Mouse (Mus musculus) retina, embryonic 14.5 days (tissue): ENCODE measurements around the gene Lipc.
"Not testable (repeated sequence)": the region's sequence is repeated elsewhere in the genome, so short reads cannot be mapped to it uniquely, and the experiment has no call there.

ENCODE experiments used
- DNase-seq: peaks from one replicate; pipeline ENCODE4 v3.0.0-alpha.2; 2015; ENCODE audit warnings: low spot score

Lipc gene

GRCm38 (mm10) chr9:70859233-70859632 is 92.8 kb downstream of the Lipc start:
- DNase-seq = peak; percentile 67

DNA sequence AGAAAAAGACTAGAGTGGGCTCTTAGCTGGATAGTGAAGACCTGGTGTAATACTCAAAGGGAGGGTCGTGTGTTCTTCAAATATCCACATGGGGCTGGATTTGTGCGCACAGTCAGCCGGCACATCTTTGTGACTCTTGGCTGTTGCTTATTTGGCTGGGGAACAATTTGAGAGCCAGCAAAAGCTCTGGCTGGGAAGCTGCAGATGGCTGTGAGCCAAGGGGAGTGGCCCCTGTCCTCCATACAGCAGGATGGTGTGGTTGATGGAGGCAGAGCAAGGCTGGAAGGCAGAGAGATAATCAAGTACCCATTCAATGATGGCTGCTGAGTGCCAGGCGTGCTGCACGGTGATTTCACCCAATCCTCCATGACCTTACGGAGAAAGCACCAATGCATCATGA is 96.2 kb downstream of the Lipc start:
- no peak for DNase-seq

DNA sequence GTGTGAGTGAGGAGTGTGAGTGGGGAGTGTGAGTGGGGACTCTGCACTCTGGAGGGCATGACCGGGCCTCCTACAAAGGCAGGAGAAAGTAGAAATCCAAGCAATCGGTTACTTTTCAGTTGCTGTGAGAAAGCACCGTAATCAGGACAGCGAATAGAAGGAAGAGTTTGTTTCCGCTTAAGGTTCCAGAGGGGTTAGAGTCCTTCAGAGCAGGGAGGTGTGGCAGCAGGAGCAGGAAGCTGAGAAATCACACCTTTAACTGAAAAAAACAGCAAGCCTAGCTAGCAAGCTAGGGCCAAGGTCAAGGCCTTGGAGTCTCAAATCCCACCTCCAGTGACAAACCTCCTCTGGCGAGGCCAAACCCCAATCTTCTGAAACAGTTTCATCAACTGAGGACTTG is 97.1 kb downstream of the Lipc start:
- no peak for DNase-seq

DNA sequence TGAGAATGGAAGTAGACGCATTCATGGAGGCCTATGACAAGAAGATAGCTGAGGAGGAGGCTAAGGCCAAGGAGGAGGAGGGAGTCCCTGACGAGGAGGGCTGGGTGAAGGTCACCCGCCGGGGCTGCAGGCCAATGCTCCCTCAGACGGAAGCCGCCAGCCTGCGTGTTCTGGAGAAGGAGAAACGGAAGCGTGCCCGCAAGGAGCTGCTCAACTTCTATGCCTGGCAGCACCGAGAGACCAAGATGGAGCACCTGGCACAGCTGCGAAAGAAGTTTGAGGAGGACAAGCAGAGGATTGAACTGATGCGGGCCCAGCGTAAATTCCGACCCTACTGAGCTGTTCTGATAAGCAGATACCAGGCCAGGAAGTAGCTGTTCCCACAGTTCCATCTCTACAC is 98.9 kb downstream of the Lipc start:
- DNase-seq = not testable (repeated sequence)

- DNase-seq = no peak
Observed at GRCm38 (mm10) chr9:70851533-70851932, 100.5 kb downstream of the Lipc start.

- no peak for DNase-seq
Observed at GRCm38 (mm10) chr9:70848135-70848770, 103.8 kb downstream of the Lipc start.

DNA sequence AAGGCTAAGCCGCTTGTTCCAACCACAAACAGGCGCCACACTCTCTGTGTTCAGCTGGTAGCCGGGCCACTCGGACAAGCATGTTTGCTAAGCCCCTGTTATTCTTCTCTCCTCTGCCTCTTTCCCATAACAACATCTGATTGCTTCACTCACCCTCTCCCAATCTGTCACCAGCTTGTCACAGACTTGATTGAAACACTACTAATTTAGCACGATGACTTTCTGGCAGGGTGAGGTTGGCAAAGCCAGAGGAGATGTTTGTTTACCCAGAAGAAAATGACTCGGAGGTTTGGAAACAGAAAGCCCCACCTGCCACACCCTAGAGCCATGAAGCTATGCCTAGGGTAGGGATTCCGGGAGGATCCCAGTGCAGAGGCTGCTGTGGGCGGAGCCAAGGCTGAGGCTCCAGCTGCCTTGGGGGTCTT is 104.4 kb downstream of the Lipc start:
- DNase-seq = peak; percentile 22

DNA sequence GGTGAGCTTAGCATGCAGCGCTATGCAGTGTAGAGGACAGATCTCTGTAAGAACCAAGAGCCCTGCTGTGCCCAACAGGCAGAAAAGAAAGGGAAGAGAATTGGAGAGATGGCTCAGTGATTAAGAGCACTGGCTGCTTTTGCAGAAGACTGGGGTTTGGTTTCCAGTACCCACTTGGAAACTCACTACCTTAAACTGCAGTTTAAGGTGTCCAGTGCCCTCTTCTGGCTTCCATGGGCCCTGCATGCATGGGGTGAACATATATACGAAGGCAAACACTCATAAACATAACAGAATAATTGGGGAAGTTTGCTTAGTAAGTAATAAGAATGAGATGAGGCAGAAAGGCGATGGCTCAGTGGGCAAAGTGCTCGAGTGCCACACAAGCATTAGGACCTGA is 108.8 kb downstream of the Lipc start:
- DNase-seq = no peak

GRCm38 (mm10) chr9:70842300-70842941 is 109.6 kb downstream of the Lipc start:
- DNase-seq = no peak

DNA sequence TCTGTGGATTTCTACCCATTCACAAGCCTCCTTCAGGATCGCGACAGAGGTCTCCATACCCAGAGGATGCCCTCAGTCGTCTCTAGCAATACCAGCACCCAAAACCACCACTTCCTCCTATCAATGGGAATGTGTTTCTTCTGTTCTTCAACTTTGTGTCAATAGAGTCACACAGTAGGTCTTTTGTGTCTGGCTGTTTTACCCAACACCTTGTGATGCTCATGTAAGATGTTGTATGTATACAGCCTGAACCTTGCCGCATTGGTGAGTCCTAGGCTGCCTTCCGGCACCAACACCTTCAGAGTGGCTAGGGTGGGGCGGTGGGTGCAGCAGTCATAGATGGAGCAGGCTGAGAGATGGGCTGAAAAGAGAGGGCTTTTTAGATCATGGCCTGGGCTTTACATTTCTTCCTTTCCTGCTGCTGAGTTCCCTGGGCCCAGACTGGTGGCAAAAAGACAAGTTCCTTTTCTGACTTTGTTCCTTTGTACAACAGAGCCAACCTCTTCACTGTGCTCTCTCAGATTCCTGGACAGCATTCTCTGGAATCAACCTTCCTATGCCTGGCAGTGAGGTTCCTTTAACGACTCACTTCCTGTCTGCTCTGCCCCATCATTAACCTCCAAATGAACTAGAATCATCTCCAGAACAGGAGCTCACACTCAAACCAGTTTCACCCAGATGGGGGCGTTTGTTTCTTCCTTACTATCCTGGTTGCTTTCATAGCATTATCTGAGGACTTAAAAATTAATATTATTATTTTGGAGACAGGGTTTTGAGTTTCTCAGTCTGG is 110.4 kb downstream of the Lipc start:
- DNase-seq = no peak

GRCm38 (mm10) chr9:70840861-70841341 is 111.1 kb downstream of the Lipc start:
- DNase-seq = no peak

DNA sequence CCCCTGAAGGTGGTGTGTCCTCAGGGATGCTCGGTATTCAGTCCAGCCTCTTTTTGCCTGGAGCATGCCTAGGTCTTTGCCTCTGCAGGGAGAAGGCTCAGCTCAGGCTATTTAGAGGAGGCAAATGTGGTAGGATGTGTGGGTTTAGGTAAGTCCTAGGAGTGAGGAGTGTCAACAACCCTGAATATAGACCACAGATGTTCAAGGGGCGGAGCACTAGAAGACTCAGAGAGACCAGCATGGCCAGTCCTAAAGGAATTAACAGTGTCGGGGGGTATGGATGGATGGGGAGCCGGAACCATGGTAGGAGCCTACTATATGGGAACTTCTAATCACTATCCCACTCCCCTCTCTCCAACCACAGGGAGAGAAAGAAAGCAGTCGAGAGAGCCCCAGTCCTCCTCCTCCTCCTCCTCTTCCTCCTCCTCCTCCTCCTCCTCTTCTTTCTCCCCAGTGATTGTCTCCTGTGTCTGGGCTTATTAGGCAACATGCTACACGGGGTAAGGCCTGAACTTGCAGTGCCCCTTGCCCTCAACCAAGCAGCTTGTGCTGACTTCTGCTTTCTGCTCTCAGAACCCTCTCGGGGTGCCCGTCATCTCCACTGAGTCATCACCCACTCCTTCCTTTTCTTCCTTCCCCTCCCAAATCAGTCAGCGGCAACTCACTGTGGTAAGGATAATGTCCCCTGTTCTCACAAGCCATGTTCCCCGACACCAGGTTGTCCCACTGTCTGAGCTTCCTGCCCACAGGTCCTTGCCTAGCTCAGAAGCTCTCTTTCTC is 113.7 kb downstream of the Lipc start:
- no peak for DNase-seq

DNA sequence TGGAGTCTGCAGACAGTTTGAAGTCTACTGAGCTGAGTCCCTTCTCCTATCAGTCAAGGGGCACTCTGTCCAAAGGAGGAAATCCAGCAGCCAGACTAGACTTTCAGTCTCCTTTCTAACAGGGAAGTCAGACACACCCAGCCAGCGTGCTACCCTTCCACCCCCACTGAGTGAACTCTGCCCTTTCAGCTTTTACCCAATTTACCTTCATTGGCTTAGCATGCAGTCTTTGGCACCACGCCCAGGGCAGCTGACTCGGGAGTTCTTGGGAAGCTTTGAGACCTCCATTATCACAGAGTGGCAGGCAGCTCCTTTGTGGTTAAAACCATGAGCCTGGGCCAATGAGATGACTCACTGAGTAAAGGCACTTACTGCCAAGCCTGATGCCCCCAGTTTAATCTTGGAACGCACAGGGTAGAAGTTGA is 117.3 kb downstream of the Lipc start:
- no peak for DNase-seq

DNA sequence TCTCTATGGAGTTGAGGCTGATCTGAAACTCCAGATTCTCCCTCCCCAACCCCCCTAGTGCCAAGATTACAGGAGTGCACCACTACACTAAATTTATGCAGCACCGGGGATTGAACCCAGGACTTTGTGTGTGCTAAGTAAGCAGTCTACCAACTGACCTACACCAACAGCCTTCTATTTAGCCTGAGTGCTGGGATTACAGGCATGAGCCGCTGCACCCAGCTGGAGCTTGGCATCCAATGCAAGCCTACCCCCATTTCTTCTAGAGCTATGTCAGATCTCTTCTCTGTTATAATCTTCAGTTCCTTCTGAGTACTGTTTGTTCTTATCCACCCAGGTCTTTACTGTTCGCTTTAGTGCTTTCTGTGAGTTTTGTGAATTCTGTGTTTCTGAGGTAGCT is 117.8 kb downstream of the Lipc start:
- DNase-seq = no peak

GRCm38 (mm10) chr9:70833111-70833908 is 118.7 kb downstream of the Lipc start:
- DNase-seq = no peak

DNA sequence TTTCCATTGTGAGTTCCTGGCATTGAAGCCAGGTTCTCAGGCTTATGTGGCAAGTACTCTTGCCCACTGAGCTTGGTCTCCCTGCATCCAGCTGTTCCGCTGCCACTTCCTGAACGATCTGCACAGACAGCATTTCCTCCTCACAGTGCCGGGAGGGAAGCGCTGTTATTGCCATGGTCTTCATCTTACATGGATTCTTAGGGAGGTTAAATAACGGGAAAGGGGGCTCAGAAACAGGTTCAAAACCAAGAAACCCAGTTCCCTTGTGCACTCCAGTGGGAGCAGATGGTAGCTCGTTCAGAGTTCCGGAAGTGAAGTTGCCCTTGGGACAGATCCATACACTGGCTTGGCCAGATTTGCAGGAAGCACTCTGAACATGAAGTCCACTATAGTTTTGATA is 119.8 kb downstream of the Lipc start:
- DNase-seq = no peak

- DNase-seq = no peak
Observed at GRCm38 (mm10) chr9:70830844-70831529, 121.0 kb downstream of the Lipc start.

DNA sequence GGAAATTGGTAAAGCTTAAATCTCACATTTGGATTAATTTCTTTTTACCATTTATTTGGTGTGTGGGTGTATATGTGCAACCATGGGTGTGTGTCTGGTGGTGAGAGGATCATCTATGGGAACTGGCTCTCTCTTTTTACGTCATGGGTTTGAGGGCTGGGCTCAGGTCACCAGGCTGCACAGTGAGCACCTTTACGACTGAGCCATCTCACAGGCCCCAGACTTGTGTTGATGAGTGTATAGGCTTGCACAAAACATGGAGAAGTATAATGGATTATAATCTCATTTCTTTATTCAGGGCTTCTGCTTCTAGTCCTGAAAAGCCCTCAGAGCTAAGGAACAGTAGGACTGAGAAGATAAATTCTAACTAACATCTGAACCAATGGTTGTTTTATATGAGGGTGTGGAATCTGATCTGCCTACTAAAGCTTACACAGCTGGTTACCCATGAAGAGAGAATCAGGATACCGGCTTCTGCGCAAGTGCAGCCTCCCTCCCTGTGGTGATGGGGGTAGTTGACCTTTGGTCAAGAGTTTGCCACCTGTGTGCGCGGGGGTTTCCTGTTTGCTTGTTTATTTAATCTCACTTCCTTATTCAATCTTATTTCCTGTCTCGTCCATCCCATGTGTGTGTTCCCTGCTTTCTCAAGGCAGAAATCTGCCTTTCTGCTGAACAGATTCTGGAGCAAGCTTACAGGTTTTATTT is 122.1 kb downstream of the Lipc start:
- DNase-seq = no peak

DNA sequence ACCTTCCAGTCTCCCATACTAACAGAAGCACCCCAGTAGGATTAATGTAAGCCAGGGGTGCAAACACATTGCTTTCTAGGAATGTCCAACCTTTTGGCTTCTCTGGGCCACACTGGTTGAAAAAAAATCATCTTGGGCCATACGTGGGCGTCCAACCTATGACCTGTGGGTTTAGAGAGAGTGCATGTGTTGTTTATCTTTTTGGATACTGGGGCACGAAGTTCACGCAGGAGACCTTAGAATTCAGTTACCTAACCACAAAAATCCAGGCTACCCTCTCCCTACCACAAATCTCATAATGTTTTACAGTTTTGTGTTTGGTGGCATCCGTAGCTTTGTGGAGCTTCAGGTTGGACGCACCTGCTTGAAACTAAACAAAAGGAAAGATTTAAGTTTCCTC is 124.1 kb downstream of the Lipc start:
- DNase-seq = no peak

DNA sequence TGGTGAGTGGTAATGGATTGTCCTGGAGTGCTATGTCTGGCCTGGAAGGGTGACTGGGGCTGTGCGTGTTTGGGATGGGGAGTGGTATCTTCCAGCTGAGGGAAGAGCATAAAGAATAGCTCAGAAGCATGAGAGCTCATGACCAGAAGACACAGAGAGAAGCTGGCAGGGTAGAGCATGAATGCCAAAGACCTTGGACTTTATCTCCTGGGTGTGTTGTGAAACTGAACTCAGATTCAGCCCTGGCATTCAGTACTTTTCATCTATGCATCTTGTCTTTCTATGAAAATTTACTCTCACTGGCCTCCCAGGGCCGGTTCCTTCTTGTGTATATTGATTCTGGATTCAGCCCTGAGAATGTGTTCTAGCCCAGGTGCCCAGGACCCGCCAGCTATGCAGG is 127.9 kb downstream of the Lipc start:
- no peak for DNase-seq
